Mouse (Mus musculus) ZHBTc4 (cell line): Measurements from ENCODE around the gene Zfp804a.

Experiments
- DNase-seq: peaks from one replicate; pipeline ENCODE4 v3.0.0-alpha.2; 2011; ENCODE audit warnings: low read depth, low spot score

Gene Zfp804a

GRCm38 (mm10) chr2:82053185-82053891, at the start of gene Zfp804a:
Gene Zfp804a (plus strand): TSS chr2:82053222.
- peak; percentile 47 for DNase-seq

GRCm38 (mm10) chr2:82051635-82052034, 1.4 kb upstream of the Zfp804a start:
- no peak for DNase-seq

DNA sequence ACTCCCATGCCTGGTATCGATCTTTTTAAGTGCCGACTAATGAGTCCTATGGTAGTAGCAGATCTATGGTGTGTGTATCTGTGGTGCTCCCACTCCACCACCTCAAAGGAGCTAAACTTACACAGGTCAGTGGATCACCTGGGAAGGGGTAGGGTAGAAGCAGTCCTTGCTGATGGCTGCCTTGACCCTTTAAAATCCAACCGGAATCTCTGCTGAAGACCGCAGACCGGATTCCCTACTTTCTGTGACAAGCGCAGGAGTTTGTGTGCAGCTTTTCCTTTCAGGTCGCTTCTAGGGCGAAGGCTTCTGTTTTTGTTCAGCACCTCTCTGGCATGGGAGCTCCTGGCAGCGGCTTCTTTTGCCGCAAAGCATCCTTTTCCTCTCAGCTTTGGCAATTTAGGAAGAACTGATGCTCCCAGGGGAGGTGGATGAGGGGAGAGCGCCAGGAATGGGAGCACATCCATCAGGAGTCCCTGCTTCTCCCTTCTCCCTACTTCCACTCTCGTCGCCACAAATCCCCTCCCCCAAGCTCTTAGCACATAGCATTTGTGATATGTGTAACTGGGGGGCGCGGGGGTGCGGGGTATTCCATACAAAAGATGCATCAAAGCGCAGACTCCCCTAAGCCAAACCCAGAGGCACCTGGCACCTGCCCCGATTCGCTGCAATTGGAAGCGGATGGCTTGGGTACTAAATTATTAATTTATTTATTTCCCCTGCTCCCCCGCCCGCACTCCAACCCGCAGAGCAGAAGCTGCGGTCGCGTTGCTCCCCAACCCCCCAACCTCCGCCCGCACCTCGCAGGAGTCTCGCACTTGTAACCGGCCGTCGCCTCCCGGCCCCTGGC, 461 bp upstream of the Zfp804a start:
- peak; percentile 37 for DNase-seq

DNA sequence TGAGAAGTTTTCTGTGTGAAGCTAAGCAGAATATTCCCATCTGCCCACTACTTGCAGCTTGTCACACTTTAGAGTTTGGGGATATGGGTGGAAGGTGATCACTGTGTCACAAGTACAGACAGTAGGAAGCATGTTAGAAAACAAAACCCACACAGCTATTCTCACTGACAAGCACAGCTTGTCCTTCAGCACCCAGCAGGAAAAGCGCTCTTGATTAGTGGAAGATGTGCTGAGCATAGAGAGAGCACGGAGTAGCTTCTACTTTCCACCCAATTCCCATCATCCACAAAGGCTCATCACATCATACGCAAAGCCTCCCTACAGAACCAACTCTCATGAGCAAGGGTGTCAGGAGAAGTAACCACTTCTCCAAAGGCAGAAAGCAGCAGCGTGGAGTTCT, 1.4 kb downstream of the Zfp804a start:
- DNase-seq, result peak; percentile 4

GRCm38 (mm10) chr2:82064671-82065070, 11.6 kb downstream of the Zfp804a start:
- DNase-seq, result no peak

DNA sequence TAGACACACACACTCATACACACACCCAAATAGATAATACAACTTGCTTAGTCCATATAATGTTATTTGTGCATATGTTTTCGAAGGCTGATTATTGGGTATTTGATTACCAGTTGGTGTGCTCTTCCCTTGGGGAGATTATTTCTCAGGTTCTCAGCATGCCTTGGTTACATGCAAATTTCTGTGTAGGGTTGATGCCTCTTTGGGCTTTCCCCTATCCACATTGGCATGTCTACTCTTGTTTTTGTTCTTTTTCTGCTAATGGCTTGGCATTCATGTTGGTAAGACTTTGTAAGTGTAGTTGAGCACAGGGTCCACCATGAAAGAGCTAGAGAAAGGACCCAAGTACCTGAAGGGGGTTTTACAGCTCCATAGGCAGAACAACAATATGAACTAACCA, 14.9 kb downstream of the Zfp804a start:
- DNase-seq, result no peak

GRCm38 (mm10) chr2:82069172-82069571, 16.1 kb downstream of the Zfp804a start:
- peak; percentile 5 for DNase-seq

GRCm38 (mm10) chr2:82076883-82077282, 23.9 kb downstream of the Zfp804a start:
- DNase-seq, result no peak

DNA sequence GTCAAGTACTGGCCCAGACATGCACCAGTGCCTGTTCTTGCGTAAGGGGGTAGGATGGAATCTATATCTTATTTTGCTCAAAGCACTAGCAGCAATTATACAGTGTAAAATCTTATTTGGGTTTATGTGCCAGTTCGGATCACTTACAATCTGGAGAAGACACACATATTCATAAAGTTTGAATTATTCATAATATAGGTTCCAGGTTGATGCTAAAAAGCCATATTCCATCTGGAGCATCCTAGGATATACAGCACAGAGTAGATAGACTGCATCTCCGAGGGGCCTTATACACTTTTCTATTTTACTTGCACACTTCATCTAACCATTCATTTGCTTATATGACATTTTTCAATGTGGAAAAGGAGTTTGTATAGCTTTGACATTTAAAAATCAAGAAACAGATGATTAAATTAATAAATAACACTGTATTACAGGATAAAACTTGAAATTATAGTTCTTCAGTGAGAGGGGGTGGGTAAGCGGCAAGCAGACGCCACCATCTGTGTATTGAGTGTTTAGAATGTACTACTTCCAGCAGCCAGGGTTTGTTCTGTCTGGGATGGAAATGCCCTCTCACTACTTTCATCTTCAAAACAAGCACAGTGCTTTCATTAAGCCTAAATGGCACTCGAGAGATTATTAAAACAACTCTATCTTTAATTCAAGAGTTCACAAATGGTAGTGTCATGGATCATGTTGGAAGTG, 25.4 kb downstream of the Zfp804a start:
- DNase-seq, result no peak

GRCm38 (mm10) chr2:82080678-82081077, 27.7 kb downstream of the Zfp804a start:
- no peak for DNase-seq

DNA sequence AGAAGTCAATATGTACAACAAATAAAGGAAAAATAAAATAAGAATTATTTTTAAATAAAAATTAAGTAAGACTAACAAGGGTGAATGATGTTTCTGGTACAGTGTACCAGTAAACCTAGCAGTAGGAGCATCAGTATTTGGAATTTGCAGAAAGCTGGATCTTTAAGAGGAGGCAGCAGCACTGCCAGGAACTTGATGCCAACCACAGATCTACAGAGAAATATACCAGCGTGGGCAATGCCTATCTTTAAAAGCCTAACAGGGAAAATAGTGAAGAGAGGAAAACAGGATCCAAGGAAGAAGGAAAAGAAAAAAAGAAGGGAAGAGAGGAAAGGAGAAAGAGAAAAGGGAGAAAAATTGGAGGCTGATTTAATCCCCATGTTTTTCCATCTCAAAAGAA, 60.1 kb downstream of the Zfp804a start:
- no peak for DNase-seq

GRCm38 (mm10) chr2:82113650-82114049, 60.6 kb downstream of the Zfp804a start:
- DNase-seq, result no peak

DNA sequence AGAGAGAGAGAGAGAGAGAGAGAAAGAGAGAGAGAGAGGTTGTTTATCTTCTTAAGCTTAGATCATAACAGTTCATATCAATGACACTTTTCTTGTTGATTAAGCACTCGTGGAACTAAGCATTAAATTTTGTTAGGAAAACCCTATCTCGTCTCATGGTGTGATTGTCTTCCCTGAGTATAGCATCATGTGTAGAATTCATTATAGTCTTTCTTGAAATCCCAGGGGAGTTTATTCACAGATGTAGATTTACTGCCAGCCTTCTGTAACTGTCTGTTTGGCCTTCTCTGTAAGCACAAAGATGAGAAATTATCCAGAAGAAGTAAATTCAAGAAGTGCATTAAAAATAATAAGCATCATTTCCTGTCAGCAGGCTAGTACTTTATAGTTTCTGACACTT, 66.6 kb downstream of the Zfp804a start:
- no peak for DNase-seq

DNA sequence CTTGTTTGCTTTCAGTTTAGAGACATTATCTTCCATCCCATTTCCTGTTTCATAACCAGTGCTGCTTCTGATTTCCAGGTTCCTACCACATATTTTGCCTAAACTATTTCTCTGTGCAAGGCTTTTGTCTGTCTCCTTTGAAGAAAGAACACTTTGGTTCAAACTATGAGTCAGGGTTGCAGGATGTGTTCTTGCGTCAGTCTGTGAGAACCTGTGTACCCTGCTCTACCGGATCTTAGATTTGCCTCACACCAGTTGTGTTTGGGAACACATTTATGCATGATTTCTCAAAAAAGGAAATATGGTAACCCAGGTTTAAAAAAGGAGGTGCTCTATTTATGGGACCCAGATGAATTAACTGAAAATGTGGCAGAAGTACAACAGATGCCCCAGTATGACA, 125.7 kb downstream of the Zfp804a start:
- DNase-seq, result no peak

- DNase-seq, result no peak
These were observed 128.0 kb downstream of the Zfp804a start for GRCm38 (mm10) chr2:82181010-82181409.

DNA sequence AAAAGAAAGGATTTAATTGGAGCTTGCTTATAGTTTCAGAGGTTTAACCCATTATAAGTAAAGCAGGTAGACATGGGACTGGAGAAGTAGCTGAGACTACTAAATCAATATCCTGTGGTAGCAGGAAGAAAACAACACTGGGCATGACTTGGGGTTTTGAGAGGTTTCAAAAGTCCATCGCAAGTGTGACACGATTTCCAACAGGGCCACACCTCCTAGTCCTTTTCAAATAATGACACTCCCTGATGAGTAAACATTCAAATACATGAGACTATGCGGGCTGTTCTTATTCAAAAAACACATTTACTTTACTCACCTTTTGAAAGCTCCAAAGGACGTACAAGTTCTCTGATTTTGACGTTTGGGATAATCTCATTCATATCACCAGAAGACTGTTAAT, 146.9 kb downstream of the Zfp804a start:
- no peak for DNase-seq

DNA sequence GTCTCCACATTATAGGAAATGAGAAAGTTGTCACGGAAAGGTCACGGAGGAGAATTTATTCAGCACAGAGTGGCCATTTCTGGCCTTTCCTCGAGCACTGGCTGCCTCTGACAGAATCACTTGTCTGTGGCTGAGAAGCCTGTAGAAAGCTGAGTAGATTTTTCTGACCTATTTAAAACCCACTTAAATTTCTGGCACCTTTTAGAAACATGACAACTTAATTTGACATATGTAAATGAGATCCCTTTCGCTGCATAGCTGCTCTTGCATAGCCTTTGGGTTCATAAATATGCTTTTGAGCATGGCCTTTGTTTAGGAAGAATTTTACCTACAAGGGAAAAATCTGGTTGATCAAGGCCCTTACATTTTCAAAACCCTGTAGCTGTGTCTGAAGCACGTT, 147.6 kb downstream of the Zfp804a start:
- DNase-seq, result no peak

- no peak for DNase-seq
These were observed 157.6 kb downstream of the Zfp804a start for GRCm38 (mm10) chr2:82210605-82211004.

DNA sequence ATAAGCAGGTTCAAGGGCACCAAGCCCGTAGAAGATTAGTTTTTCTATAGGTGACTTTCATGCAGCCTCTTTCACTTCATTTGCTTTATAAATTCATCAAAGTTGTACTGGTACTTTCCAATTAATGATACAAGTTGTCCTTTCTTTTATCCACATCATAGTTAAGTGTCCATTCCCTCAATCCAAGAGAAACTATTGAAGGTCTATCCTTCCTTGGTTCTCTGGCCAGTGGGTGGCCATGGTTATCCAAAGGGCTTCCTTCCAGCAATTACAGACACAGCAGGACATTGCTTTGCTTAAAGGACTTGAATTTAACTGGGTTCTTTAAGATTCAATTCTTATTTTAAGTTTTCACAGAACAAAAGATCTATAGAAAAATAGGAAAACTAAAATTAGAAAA, 158.9 kb downstream of the Zfp804a start:
- peak; percentile 0 for DNase-seq

DNA sequence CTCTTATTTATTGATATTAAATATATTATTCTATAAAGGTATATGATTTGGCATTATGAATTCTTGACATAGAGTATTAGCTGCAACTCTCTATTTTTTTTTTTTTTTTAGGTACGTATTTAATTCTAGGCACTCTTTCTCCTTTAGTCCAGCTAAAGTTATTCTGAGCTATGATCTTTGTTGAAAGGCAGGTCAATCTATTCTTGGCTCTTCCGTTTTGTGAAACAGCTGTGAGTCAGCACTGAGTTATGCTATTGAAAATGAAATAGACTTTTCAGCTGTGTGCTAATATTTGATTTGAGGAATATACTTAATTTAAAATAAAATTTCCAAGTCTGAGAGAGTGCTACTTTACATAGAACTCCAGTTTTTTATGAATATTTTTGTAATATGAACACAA, 164.9 kb downstream of the Zfp804a start:
- DNase-seq, result no peak

DNA sequence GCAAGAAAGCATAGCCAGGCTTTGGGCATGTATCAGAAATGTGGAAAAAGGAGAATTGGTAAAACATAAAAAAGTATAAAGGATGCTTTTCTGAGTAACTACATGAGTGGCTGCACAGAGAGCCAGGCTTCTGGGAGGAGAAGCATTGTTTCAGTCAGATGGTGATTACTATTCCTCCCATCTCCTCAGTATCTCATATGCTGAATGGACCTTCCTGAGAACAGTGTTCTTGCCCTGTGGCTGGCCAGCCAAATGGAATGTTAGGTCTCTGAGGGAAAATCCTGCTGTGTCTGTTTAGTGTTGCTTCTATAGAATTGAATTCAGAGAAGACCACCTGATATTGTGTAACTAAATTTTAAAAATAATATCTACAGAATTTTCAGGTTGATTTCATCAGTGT, 193.0 kb downstream of the Zfp804a start:
- no peak for DNase-seq

- DNase-seq, result no peak
These were observed 194.0 kb downstream of the Zfp804a start for GRCm38 (mm10) chr2:82246902-82247522.
